Mouse (Mus musculus) G1E-ER4 (cell line): Measurements from ENCODE around the gene Olfr1104. TPM values are rescaled to one million over a fixed set of nuclear protein-coding genes. Genes with fewer than 3 reads are reported as not detected.

Experiments used
- GATA1 ChIP-seq: IDR thresholded peaks from one replicate; pipeline ENCODE4 v1.8.0; 2012; ENCODE audit warnings: low read length, inconsistent platforms
- polyA plus RNA-seq: library from polyadenylated mRNA; stranded (reverse); fragments of >175 nt; gene quantifications from 2 replicates; pipeline ENCODE4 v1.2.3, GENCODE M21; 2012

Olfr1104 gene
- polyA plus RNA-seq, result not detected in 2 replicates

DNA sequence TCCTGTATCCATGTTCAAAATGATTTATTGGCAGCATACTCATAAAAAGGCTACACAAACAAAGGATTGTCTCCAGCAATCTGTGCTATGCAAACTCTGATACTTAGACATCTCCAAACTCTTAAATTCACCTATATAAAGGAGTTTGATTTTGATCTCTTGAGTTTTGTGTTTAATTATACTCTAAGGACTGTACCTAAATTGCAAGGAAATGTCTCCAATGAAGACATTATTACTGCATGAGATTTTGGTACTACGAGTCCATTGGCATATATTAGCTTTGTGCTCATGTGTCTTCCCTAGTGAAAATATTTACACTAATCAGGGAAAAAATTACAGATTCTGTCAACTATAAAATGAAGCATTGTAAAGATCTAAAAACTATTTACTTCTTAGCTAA is at the start of gene Olfr1104:
Olfr1104 (minus strand) TSS at position 101 of the 400 bp plus-strand sequence.
- TF ChIP-seq GATA1, result no peak

DNA sequence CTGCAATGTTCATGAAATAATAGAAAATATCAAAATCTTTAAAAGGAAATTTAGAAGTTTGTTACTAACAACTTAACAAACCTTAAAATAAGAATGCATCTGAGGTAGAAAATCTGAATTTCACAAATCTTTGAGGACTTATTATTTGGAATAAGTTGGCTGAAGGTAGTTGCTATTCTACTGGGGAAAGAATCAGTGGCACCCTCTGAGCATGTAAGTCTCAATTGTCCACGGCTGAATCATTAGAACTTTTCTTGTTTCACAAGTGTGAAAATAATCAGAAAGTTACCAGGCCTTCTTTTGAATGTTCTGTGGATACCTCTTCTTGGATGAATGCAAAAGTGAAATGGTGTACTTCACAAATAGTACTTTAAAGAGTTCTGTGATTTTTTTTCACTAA is 48.8 kb upstream of the Olfr1104 start, which contains the start of gene Olfr1107:
Olfr1107 (minus strand) TSS at position 101 of the 400 bp plus-strand sequence.
- no peak for TF ChIP-seq GATA1

GRCm38 (mm10) chr2:87052173-87052572 is 25.3 kb upstream of the Olfr1104 start, which contains the start of gene Olfr1106:
Olfr1106 (minus strand) TSS chr2:87052273.
- TF ChIP-seq GATA1, result no peak

DNA sequence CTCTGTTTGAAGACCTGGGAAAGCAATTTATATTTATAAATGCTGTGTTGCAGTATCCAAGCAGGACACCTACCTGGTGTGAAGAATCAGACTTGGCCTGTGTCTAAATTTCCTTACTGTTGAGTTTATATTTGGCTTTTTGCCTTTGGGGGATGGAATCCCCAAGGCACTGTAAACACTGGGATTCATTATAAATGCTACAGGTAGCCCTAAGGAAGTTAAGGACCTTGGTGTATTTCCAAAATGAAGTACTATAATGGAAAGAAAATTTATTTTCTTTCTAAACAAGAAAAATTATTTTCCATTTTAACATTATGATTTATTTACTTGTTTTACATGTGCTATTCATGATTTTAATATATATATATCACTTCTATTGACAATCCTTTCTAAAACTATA is 9.6 kb upstream of the Olfr1104 start, which contains the start of gene Olfr1105:
Olfr1105 (minus strand) TSS at position 101 of the 400 bp plus-strand sequence.
- no peak for TF ChIP-seq GATA1

DNA sequence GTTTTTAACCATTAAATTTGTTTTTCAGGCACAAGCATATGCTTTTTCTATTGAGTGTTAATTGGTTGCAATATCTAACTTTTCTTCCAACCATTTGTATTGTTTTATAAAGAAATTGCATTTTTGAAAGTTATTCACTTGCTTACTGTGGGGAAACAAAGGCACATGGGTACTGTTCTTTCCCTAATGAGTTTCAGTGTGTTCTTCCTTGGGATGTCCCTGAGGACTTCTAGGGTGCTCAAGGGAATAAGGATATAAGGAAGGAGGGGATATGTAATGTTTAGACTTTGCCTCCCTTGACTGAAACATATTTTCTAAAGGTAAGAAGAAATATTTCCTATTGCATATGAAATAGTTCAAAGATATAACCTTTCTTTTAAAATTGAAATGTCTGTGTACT is 28.8 kb downstream of the Olfr1104 start, which contains the start of gene Olfr1102:
Olfr1102 (plus strand) TSS at position 301 of the 400 bp plus-strand sequence.
- no peak for TF ChIP-seq GATA1

GRCm38 (mm10) chr2:86991121-86991520 is 35.8 kb downstream of the Olfr1104 start, which contains the start of gene Olfr1101:
Olfr1101 (minus strand) TSS chr2:86991221.
- no peak for TF ChIP-seq GATA1

- no peak for TF ChIP-seq GATA1
Measured at GRCm38 (mm10) chr2:86979854-86980253, 47.0 kb downstream of the Olfr1104 start, which contains the start of gene Olfr1100. Olfr1100 (minus strand) TSS chr2:86979954.

Other genes with a start within 250 kb of the Olfr1104 start
- gene Olfr1093, start 244.6 kb downstream of the Olfr1104 start, polyA plus RNA-seq, result not detected in 2 replicates
- gene Olfr141, start 217.1 kb downstream of the Olfr1104 start, polyA plus RNA-seq, result not detected in 2 replicates
- gene Olfr1094, start 202.4 kb downstream of the Olfr1104 start, polyA plus RNA-seq, result not detected in 2 replicates
- gene Olfr1095, start 175.4 kb downstream of the Olfr1104 start, polyA plus RNA-seq, result not detected in 2 replicates
- gene Gm13723, start 152.3 kb downstream of the Olfr1104 start, polyA plus RNA-seq, result not detected in 2 replicates
- gene Olfr1097, start 134.9 kb downstream of the Olfr1104 start, polyA plus RNA-seq, result not detected in 2 replicates
- gene Olfr1098, start 102.5 kb downstream of the Olfr1104 start, polyA plus RNA-seq, result not detected in 2 replicates
- not detected in 2 replicates for gene Olfr1099, start 66.4 kb downstream of the Olfr1104 start, polyA plus RNA-seq
- not detected in 2 replicates for gene Olfr1100, start 47.1 kb downstream of the Olfr1104 start, polyA plus RNA-seq
- gene Olfr1101, start 35.9 kb downstream of the Olfr1104 start, polyA plus RNA-seq, result not detected in 2 replicates
- gene Olfr1102, start 28.7 kb downstream of the Olfr1104 start, polyA plus RNA-seq, result not detected in 2 replicates
- gene Olfr1105, start 9.5 kb upstream of the Olfr1104 start, polyA plus RNA-seq, result not detected in 2 replicates
- gene Olfr1106, start 25.2 kb upstream of the Olfr1104 start, polyA plus RNA-seq, result not detected in 2 replicates
- gene Olfr1107, start 48.7 kb upstream of the Olfr1104 start, polyA plus RNA-seq, result not detected in 2 replicates
- not detected in 2 replicates for gene Olfr1109, start 68.9 kb upstream of the Olfr1104 start, polyA plus RNA-seq
- gene Olfr259, start 87.5 kb upstream of the Olfr1104 start, polyA plus RNA-seq, result not detected in 2 replicates
- not detected in 2 replicates for gene Olfr1110, start 113.2 kb upstream of the Olfr1104 start, polyA plus RNA-seq
- gene Olfr1111, start 125.5 kb upstream of the Olfr1104 start, polyA plus RNA-seq, result not detected in 2 replicates
- gene Olfr1112, start 160.7 kb upstream of the Olfr1104 start, polyA plus RNA-seq, result not detected in 2 replicates
- not detected in 2 replicates for gene Olfr1113, start 181.9 kb upstream of the Olfr1104 start, polyA plus RNA-seq
- not detected in 2 replicates for gene Olfr1115, start 220.9 kb upstream of the Olfr1104 start, polyA plus RNA-seq
- gene Olfr1116, start 240.5 kb upstream of the Olfr1104 start, polyA plus RNA-seq, result not detected in 2 replicates